Mouse (Mus musculus): Measurements from ENCODE around the gene Ccdc9b. TPM values are rescaled to one million over a fixed set of nuclear protein-coding genes. Genes with fewer than 3 reads are reported as not detected.

The Ccdc9b gene
- 13.2 TPM for polyA plus RNA-seq (2014; fragmentation: Illumina TruSeq; extraction: RNeasy Lipid Tissue Mini Kit (QIAGEN cat#74804); ENCODE audit: insufficient read depth, low read depth, low replicate concordance)

DNA sequence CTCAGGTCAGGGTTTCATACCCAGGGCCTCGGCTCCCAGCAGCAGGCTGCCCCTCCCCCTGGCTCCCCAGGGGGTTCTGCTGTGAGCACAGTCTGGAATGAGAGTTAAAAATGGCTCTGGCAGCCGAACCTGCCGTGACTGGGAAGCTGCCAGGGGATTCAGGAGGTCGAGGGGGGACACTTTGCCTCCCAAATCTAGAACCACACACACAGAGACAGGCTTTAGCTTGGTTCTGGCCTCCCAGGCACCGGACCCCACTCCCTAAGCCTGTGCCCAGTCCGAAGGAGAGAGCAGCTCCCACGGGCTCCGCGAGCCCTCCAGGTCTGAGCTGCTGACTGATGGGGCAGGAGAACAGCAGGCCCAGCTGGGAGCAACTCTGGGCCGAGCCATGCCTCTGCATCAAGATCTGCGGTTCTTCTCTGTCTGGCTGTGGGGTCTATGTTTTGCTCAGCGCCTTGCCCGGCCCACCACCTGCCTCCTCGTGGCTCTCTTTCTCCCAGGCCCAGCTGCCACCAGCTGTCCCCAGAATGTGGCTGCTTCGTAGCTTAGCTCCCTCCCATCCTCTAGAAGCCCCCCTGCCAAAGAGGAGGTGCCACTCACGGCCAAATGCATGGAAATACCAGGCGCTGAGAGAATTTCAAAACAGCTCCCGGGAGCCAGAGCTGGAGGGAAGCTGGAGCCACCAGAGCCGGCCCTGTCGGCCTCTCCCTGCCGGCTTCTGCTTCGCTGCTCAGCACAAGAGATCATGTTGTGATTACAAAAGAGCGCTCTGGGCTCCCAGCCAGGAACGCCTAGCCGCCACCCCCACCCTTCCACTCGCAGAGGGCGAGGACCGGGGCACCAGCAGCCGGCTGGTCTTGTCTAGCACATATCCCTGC, at the start of gene Ccdc9b:
Ccdc9b (minus strand) TSS at position 756 of the 878 bp plus-strand sequence.

GRCm38 (mm10) chr2:118779504-118780480, 17.3 kb upstream of the Ccdc9b start, which contains the start of gene Disp2:
Disp2 (plus strand) TSS chr2:118779719.

DNA sequence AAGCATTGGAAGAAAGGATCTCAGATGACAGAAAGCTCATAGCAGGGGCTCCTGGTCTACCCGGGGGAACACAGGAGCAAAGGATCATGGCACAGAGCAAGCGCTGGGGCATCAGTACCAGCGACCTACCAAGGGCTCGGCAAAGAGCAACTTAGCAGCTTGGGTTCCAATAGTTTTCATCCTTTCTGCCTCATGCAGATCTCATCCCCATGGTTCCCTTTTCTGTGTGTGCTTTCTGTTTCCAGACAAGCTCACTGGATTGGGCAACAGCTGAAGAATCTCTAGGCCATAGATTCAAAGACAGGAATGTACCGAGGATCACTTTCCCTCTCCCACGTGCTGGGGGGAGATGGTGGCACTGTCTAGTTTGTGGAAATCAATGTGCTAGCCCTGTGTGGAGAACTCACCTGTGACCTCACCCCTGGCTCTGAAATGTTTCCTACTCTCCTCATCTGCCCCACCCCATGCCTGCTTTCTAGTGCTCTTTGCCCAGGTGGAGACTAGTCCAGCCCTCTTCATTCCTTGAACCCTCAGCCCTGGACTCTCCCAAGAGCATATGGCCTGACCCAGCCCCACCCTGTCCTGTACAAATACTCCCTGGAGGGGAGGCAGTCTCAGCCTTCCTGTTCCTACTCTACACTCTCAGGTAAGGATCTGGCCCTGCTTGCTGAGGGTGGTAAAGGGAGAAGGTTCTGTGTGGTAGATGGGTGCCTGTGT, 9.9 kb upstream of the Ccdc9b start, which contains the start of gene Phgr1:
Phgr1 (plus strand) TSS at position 612 of the 717 bp plus-strand sequence.

DNA sequence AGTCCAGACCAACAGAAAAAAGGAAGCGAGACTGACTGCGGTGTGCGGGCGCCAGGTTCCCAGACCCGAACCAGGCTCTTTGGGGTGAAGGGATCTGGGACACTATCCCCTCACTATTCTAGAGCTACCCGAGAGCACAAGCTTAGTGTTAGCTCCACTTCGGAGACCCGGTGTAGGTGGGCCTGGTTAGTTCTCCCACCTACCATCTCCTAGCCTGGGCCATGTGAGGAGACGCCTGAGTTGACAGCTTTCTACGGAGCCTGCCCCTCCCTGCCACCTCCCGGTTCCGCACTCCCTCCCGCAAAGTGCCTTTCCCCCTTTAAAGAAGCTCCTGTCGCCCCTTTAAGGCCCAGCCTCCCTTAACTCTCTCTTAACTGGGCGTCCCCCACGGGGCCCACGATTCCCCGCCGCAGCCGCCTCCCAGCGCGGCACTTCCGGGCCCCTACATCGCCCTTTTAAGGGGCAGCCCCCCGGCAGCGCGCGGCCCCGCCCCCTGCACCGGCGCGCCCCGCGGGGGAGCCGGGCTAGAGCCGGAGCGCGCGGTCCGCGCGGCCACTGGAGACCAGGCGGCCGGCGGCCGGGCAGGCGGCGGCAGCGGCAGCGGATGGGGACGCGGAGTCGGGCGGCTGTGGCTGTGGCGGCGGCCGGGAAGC, 17.1 kb downstream of the Ccdc9b start, which contains the start of gene Inafm2:
Inafm2 (plus strand) TSS at position 527 of the 653 bp plus-strand sequence.

GRCm38 (mm10) chr2:118728337-118728736, 34.1 kb downstream of the Ccdc9b start, which contains the start of gene Plcb2:
Plcb2 (minus strand) TSS chr2:118728438.

Other genes with a start within 250 kb of the Ccdc9b start
- 9.9 TPM for gene Bmf, start 213.0 kb downstream of the Ccdc9b start, polyA plus RNA-seq (2014; fragmentation: Illumina TruSeq; extraction: RNeasy Lipid Tissue Mini Kit (QIAGEN cat#74804); ENCODE audit: insufficient read depth, low read depth, low replicate concordance)
- 2.0 TPM for gene Bub1b, start 164.4 kb downstream of the Ccdc9b start, polyA plus RNA-seq (2014; fragmentation: Illumina TruSeq; extraction: RNeasy Lipid Tissue Mini Kit (QIAGEN cat#74804); ENCODE audit: insufficient read depth, low read depth, low replicate concordance)
- gene Pak6, start 99.4 kb downstream of the Ccdc9b start, polyA plus RNA-seq (2014; fragmentation: Illumina TruSeq; extraction: RNeasy Lipid Tissue Mini Kit (QIAGEN cat#74804); ENCODE audit: insufficient read depth, low read depth, low replicate concordance) = 0.85 TPM
- 4.3 TPM for gene Ankrd63, start 58.7 kb downstream of the Ccdc9b start, polyA plus RNA-seq (2014; fragmentation: Illumina TruSeq; extraction: RNeasy Lipid Tissue Mini Kit (QIAGEN cat#74804); ENCODE audit: insufficient read depth, low read depth, low replicate concordance)
- gene Plcb2, start 34.2 kb downstream of the Ccdc9b start, polyA plus RNA-seq (2014; fragmentation: Illumina TruSeq; extraction: RNeasy Lipid Tissue Mini Kit (QIAGEN cat#74804); ENCODE audit: insufficient read depth, low read depth, low replicate concordance) = 8.0 TPM
- gene Inafm2, start 16.9 kb downstream of the Ccdc9b start, polyA plus RNA-seq (2014; fragmentation: Illumina TruSeq; extraction: RNeasy Lipid Tissue Mini Kit (QIAGEN cat#74804); ENCODE audit: insufficient read depth, low read depth, low replicate concordance) = 25.4 TPM
- 6.8 TPM for gene Phgr1, start 10.1 kb upstream of the Ccdc9b start, polyA plus RNA-seq (2014; fragmentation: Illumina TruSeq; extraction: RNeasy Lipid Tissue Mini Kit (QIAGEN cat#74804); ENCODE audit: insufficient read depth, low read depth, low replicate concordance)
- gene Disp2, start 17.1 kb upstream of the Ccdc9b start, polyA plus RNA-seq (2014; fragmentation: Illumina TruSeq; extraction: RNeasy Lipid Tissue Mini Kit (QIAGEN cat#74804); ENCODE audit: insufficient read depth, low read depth, low replicate concordance) = 5.2 TPM
- 1.7 TPM for gene Knstrn, start 51.3 kb upstream of the Ccdc9b start, polyA plus RNA-seq (2014; fragmentation: Illumina TruSeq; extraction: RNeasy Lipid Tissue Mini Kit (QIAGEN cat#74804); ENCODE audit: insufficient read depth, low read depth, low replicate concordance)
- 57.5 TPM for gene Ivd, start 99.3 kb upstream of the Ccdc9b start, polyA plus RNA-seq (2014; fragmentation: Illumina TruSeq; extraction: RNeasy Lipid Tissue Mini Kit (QIAGEN cat#74804); ENCODE audit: insufficient read depth, low read depth, low replicate concordance)
- 8.7 TPM for gene Bahd1, start 137.7 kb upstream of the Ccdc9b start, polyA plus RNA-seq (2014; fragmentation: Illumina TruSeq; extraction: RNeasy Lipid Tissue Mini Kit (QIAGEN cat#74804); ENCODE audit: insufficient read depth, low read depth, low replicate concordance)
- gene Chst14, start 163.8 kb upstream of the Ccdc9b start, polyA plus RNA-seq (2014; fragmentation: Illumina TruSeq; extraction: RNeasy Lipid Tissue Mini Kit (QIAGEN cat#74804); ENCODE audit: insufficient read depth, low read depth, low replicate concordance) = 10.3 TPM

All from lung, adult 10 weeks (tissue).